8 mouse cellular contexts compared by ENCODE assay signal in genomic region chr19:6236053-6236441, GRCm38 (mm10). TPM values are rescaled to one million over a fixed set of nuclear protein-coding genes. Genes with fewer than 3 reads are reported as not detected.
A peak's percentile ranks its signal among the peaks of the same experiment; 100 is the strongest.
DNase-seq lines count a peak whose midpoint lies in the region; ATAC-seq and TF ChIP-seq lines count a peak whose summit lies in the region.

No protein-coding gene starts in this region.

- no peaks in the 10 kb centered on the region for H3K9me3 ChIP-seq in hindbrain, postnatal 0 days (ENCODE audit: low read length)

- peak overlapping the region; percentile 89 for H3K4me2 ChIP-seq in hindbrain, postnatal 0 days (ENCODE audit: low read depth, low read length)

- ATAC-seq in common myeloid progenitor, adult 5-6 weeks (replicated peaks; ENCODE audit: low read depth, poor library complexity, severe bottlenecking) = peak; percentile 92
- ATAC-seq in hindbrain, postnatal 0 days = peak; percentile 92
- peak; percentile 90 for ATAC-seq in megakaryocyte, adult 5-6 weeks (ENCODE audit: poor library complexity, severe bottlenecking)

- peak overlapping the region; percentile 93 for H3K4me3 ChIP-seq in gastrocnemius, adult 2 months
- peak overlapping the region; percentile 61 for H3K4me3 ChIP-seq in hindbrain, postnatal 0 days (ENCODE audit: low read length)
- peak overlapping the region; percentile 95 for H3K4me3 ChIP-seq in left cerebral cortex, adult 2 months

- intact Hi-C loops in gastrocnemius, adult 2 months (cut with DNase I) = no loop called here
- intact Hi-C loops in left cerebral cortex, adult 2 months (cut with DNase I) = no loop called here

- TF ChIP-seq CTCF in gastrocnemius, adult 2 months (IDR thresholded peaks at IDR 0.05) = no peak
- no peak for TF ChIP-seq CTCF in hindbrain, postnatal 0 days (IDR thresholded peaks at IDR 0.05; ENCODE audit: low read depth)
- TF ChIP-seq CTCF in left cerebral cortex, adult 2 months (IDR thresholded peaks at IDR 0.05) = no peak

- WGBS in hindbrain, postnatal 0 days = under 1% methylated on average over 9 of the region's 9 CpGs

- H3K4me1 ChIP-seq in hindbrain, postnatal 0 days (ENCODE audit: insufficient read depth, low read length) = peaks cover 14% of the 10 kb centered on the region

- H3K27ac ChIP-seq in gastrocnemius, adult 2 months = peak overlapping the region; percentile 100
- H3K27ac ChIP-seq in hindbrain, postnatal 0 days = peak overlapping the region; percentile 92
- H3K27ac ChIP-seq in left cerebral cortex, adult 2 months = peak overlapping the region; percentile 97

- peak; percentile 90 for DNase-seq in ZHBTc4 (ENCODE audit: low read depth, low spot score)
- DNase-seq in gastrocnemius, adult 2 months = peak; percentile 93
- peak; percentile 97 for DNase-seq in hindbrain, postnatal 0 days (ENCODE audit: low spot score)
- DNase-seq in left cerebral cortex, adult 2 months (ENCODE audit: extremely low spot score in 1 of 2, low spot score in 2 of 2) = peak; percentile 86 to 89
- DNase-seq in right cerebral cortex, adult 2 months (ENCODE audit: low spot score in 2 of 2) = peak; percentile 91 to 92
- peak; percentile 92 for DNase-seq in urinary bladder, postnatal 14 days (ENCODE audit: low spot score)

- H3K27me3 ChIP-seq in hindbrain, postnatal 0 days (ENCODE audit: insufficient read depth, low read length) = no peaks in the 10 kb centered on the region

- peaks cover 15% of the 10 kb centered on the region for H3K36me3 ChIP-seq in hindbrain, postnatal 0 days (ENCODE audit: insufficient read depth, low read length)

- peak overlapping the region; percentile 89 for H3K9ac ChIP-seq in hindbrain, postnatal 0 days (replicated peaks; ENCODE audit: low read length)

RNA-seq across cellular contexts. Expression of gene Ppp2r5b, which starts 0.4 kb away (rescaled TPM):
- total RNA-seq in common myeloid progenitor, adult 5-6 weeks (2017) = 2.6 and 4.2 TPM in 2 replicates
- 10 to 100 TPM; 35.6 to 37.7 TPM for total RNA-seq in gastrocnemius, adult 2 months (2021)
- total RNA-seq in hindbrain, postnatal 0 days (2014; rRNA removed) = 272 and 321 TPM in 2 replicates
- 149 and 160 TPM in 2 replicates for polyA plus RNA-seq in hindbrain, postnatal 0 days (2015; fragmentation: Nextera tagmentation; extraction: Ambion mirVana)
- total RNA-seq in left cerebral cortex, adult 2 months (2021) = 100 to 1,000 TPM; 149 to 158 TPM
- total RNA-seq in megakaryocyte, adult 5-6 weeks (2015) = 5.1 and 5.7 TPM in 2 replicates
- total RNA-seq in megakaryocyte, adult 5-6 weeks (2017) = 3.5 and 6.7 TPM in 2 replicates

RNA-seq across cellular contexts. Expression of gene Atg2a, which starts 5.4 kb away (rescaled TPM):
- total RNA-seq in common myeloid progenitor, adult 5-6 weeks (2017) = 10.7 and 12.6 TPM in 2 replicates
- total RNA-seq in gastrocnemius, adult 2 months (2021) = 10 to 100 TPM; 18.4 to 19.0 TPM
- 38.7 and 43.4 TPM in 2 replicates for total RNA-seq in hindbrain, postnatal 0 days (2014; rRNA removed)
- polyA plus RNA-seq in hindbrain, postnatal 0 days (2015; fragmentation: Nextera tagmentation; extraction: Ambion mirVana) = 7.6 and 8.9 TPM in 2 replicates
- total RNA-seq in left cerebral cortex, adult 2 months (2021) = 10 to 100 TPM; 37.4 to 40.1 TPM
- 9.8 and 10.1 TPM in 2 replicates for total RNA-seq in megakaryocyte, adult 5-6 weeks (2015)
- 8.5 and 10.3 TPM in 2 replicates for total RNA-seq in megakaryocyte, adult 5-6 weeks (2017)

RNA-seq across cellular contexts. Expression of gene Gpha2, which starts 9.9 kb away (rescaled TPM):
- total RNA-seq in common myeloid progenitor, adult 5-6 weeks (2017) = 0.14 TPM in 1 of 2 replicates, not detected in the other
- not detected for total RNA-seq in gastrocnemius, adult 2 months (2021)
- not detected in 2 replicates for total RNA-seq in hindbrain, postnatal 0 days (2014; rRNA removed)
- 0.39 and 0.60 TPM in 2 replicates for polyA plus RNA-seq in hindbrain, postnatal 0 days (2015; fragmentation: Nextera tagmentation; extraction: Ambion mirVana)
- not detected for total RNA-seq in left cerebral cortex, adult 2 months (2021)
- not detected in 2 replicates for total RNA-seq in megakaryocyte, adult 5-6 weeks (2015)
- total RNA-seq in megakaryocyte, adult 5-6 weeks (2017) = not detected in 2 replicates

RNA-seq across cellular contexts. Expression of gene Ehd1, which starts 40.5 kb away (rescaled TPM):
- total RNA-seq in common myeloid progenitor, adult 5-6 weeks (2017) = 15.6 and 16.8 TPM in 2 replicates
- total RNA-seq in gastrocnemius, adult 2 months (2021) = 10 to 100 TPM; 28.4 to 32.3 TPM
- total RNA-seq in hindbrain, postnatal 0 days (2014; rRNA removed) = 127 and 135 TPM in 2 replicates
- polyA plus RNA-seq in hindbrain, postnatal 0 days (2015; fragmentation: Nextera tagmentation; extraction: Ambion mirVana) = 76.5 and 77.5 TPM in 2 replicates
- total RNA-seq in left cerebral cortex, adult 2 months (2021) = 10 to 100 TPM; 36.4 to 43.5 TPM
- total RNA-seq in megakaryocyte, adult 5-6 weeks (2015) = 19.3 and 27.1 TPM in 2 replicates
- 24.0 and 34.8 TPM in 2 replicates for total RNA-seq in megakaryocyte, adult 5-6 weeks (2017)

RNA-seq across cellular contexts. Expression of gene Majin, which starts 51.9 kb away (rescaled TPM):
- total RNA-seq in common myeloid progenitor, adult 5-6 weeks (2017) = not detected in 2 replicates
- total RNA-seq in gastrocnemius, adult 2 months (2021) = not detected
- not detected in 2 replicates for total RNA-seq in hindbrain, postnatal 0 days (2014; rRNA removed)
- polyA plus RNA-seq in hindbrain, postnatal 0 days (2015; fragmentation: Nextera tagmentation; extraction: Ambion mirVana) = 0.24 TPM in 1 of 2 replicates, not detected in the other
- total RNA-seq in left cerebral cortex, adult 2 months (2021) = not detected
- total RNA-seq in megakaryocyte, adult 5-6 weeks (2015) = 0.58 TPM in 1 of 2 replicates, not detected in the other
- total RNA-seq in megakaryocyte, adult 5-6 weeks (2017) = not detected in 2 replicates

Comparison
In these comparisons a context has a peak if more than half of its experiments do, and no peak if none do; other contexts are left out.
1. Peak in every context shown above with its lines: DNase-seq, ATAC-seq, H3K4me3 ChIP-seq and H3K27ac ChIP-seq.